Mouse (Mus musculus) erythroblast, adult 5-6 weeks (primary cell): ENCODE measurements around the gene Spaca6. TPM values are rescaled to one million over a fixed set of nuclear protein-coding genes. Genes with fewer than 3 reads are reported as not detected.

Experiments used
- ATAC-seq: replicated peaks from 2 replicates; pipeline ENCODE4 v1.8.0; 2016; ENCODE audit warnings: moderate number of reproducible peaks, mild to moderate bottlenecking, moderate TSS enrichment, inconsistent platforms; ENCODE audit not compliant: poor library complexity, low FRiP score, severe bottlenecking
- total RNA-seq, 2 experiments: library from RNA; stranded (forward) in 1 of 2; stranded (reverse) in 1 of 2; fragments of 150-400 nt in 1 of 2; fragments of 200-764, 138-1000 nt in 1 of 2; gene quantifications; 2 replicates each; pipeline versions ENCODE4 v1.2.3 to v1.2.4; 2015 to 2017; ENCODE audit warnings: low replicate concordance in 2 of 2

Spaca6 gene
- total RNA-seq, 2 experiments from 2014 or later = not detected

GRCm38 (mm10) chr17:17889732-17890425, 62.9 kb downstream of the Spaca6 start:
- ATAC-seq = no peak

Other genes with a start within 250 kb of the Spaca6 start
- 22.4 and 25.4 TPM in 2 replicates for gene Lnpep, start 202.1 kb upstream of the Spaca6 start, total RNA-seq (2015; ENCODE audit: low replicate concordance)
- gene Lnpep, start 202.1 kb upstream of the Spaca6 start, total RNA-seq (2017; ENCODE audit: low replicate concordance) = 21.2 and 21.5 TPM in 2 replicates
- gene Vmn2r90, start 123.4 kb upstream of the Spaca6 start, total RNA-seq (2015; ENCODE audit: low replicate concordance) = not detected in 2 replicates
- not detected in 2 replicates for gene Vmn2r90, start 123.4 kb upstream of the Spaca6 start, total RNA-seq (2017; ENCODE audit: low replicate concordance)
- gene Has1, start 28.0 kb downstream of the Spaca6 start, total RNA-seq (2015; ENCODE audit: low replicate concordance) = not detected in 2 replicates
- not detected in 2 replicates for gene Has1, start 28.0 kb downstream of the Spaca6 start, total RNA-seq (2017; ENCODE audit: low replicate concordance)
- gene Fpr1, start 56.8 kb downstream of the Spaca6 start, total RNA-seq (2015; ENCODE audit: low replicate concordance) = 19.4 and 26.3 TPM in 2 replicates
- gene Fpr1, start 56.8 kb downstream of the Spaca6 start, total RNA-seq (2017; ENCODE audit: low replicate concordance) = 8.8 and 17.1 TPM in 2 replicates
- 51.6 and 66.7 TPM in 2 replicates for gene Fpr2, start 60.7 kb downstream of the Spaca6 start, total RNA-seq (2015; ENCODE audit: low replicate concordance)
- 23.8 and 33.6 TPM in 2 replicates for gene Fpr2, start 60.7 kb downstream of the Spaca6 start, total RNA-seq (2017; ENCODE audit: low replicate concordance)
- not detected in 2 replicates for gene Fpr3, start 60.7 kb downstream of the Spaca6 start, total RNA-seq (2015; ENCODE audit: low replicate concordance)
- not detected in 2 replicates for gene Fpr3, start 60.7 kb downstream of the Spaca6 start, total RNA-seq (2017; ENCODE audit: low replicate concordance)
- not detected in 2 replicates for gene Fpr-rs4, start 194.6 kb downstream of the Spaca6 start, total RNA-seq (2015; ENCODE audit: low replicate concordance)
- not detected in 2 replicates for gene Fpr-rs4, start 194.6 kb downstream of the Spaca6 start, total RNA-seq (2017; ENCODE audit: low replicate concordance)
- not detected in 2 replicates for gene Vmn2r124, start 222.3 kb downstream of the Spaca6 start, total RNA-seq (2015; ENCODE audit: low replicate concordance)
- gene Vmn2r124, start 222.3 kb downstream of the Spaca6 start, total RNA-seq (2017; ENCODE audit: low replicate concordance) = under 0.01 TPM in 1 of 2 replicates, not detected in the other